Mouse (Mus musculus): ENCODE measurements around the gene Mrps18a.

The Mrps18a gene

GRCm38 (mm10) chr17:46167014-46167413, 56.2 kb downstream of the Mrps18a start:
- peaks cover 11% of the 10 kb centered on the region for H3K36me3 ChIP-seq (ENCODE audit: control insufficient read depth, insufficient read depth, low read length, poor library complexity, severe bottlenecking)
- DNase-seq (ENCODE audit: low read depth, low spot score): no peak
- no peaks in the 10 kb centered on the region for H3K27me3 ChIP-seq (ENCODE audit: control insufficient read depth, insufficient read depth, low read length, poor library complexity, severe bottlenecking)

- Histone ChIP-seq H3K36me3 (ENCODE audit: control insufficient read depth, insufficient read depth, low read length, poor library complexity, severe bottlenecking) (peaks cover 15% of the 10 kb centered on the region), H3K27me3 (ENCODE audit: control insufficient read depth, insufficient read depth, low read length, poor library complexity, severe bottlenecking) (no peaks in the 10 kb centered on the region)
- DNase-seq (ENCODE audit: low read depth, low spot score): no peak
Observed at GRCm38 (mm10) chr17:46168318-46168717, 57.5 kb downstream of the Mrps18a start.

GRCm38 (mm10) chr17:46168768-46169167, 58.0 kb downstream of the Mrps18a start:
- Histone ChIP-seq H3K27me3 (ENCODE audit: control insufficient read depth, insufficient read depth, low read length, poor library complexity, severe bottlenecking) (no peaks in the 10 kb centered on the region), H3K36me3 (ENCODE audit: control insufficient read depth, insufficient read depth, low read length, poor library complexity, severe bottlenecking) (peaks cover 15% of the 10 kb centered on the region)
- DNase-seq (ENCODE audit: low read depth, low spot score): no peak

- DNase-seq (ENCODE audit: low read depth, low spot score): peak; percentile 81
- Histone ChIP-seq H3K36me3 (ENCODE audit: control insufficient read depth, insufficient read depth, low read length, poor library complexity, severe bottlenecking) (peaks cover 7% of the 10 kb centered on the region), H3K27me3 (ENCODE audit: control insufficient read depth, insufficient read depth, low read length, poor library complexity, severe bottlenecking) (no peaks in the 10 kb centered on the region)
Observed at GRCm38 (mm10) chr17:46170538-46170937, 59.8 kb downstream of the Mrps18a start.
